Mouse (Mus musculus) ovary, postnatal 36 days (tissue): ENCODE measurements at regions not wholly inside any gene's neighbourhood (a gene's known extent, or its start where the extent isn't known, plus 50 kb on each side); places are given as distances from the start of the nearest gene placed in this dataset.
A peak's percentile ranks its signal among the peaks of the same experiment; 100 is the strongest.

Source experiments
- DNase-seq: peaks from one replicate; pipeline ENCODE4 v3.0.0; 2022; ENCODE audit warnings: low spot score, mixed read lengths

- DNase-seq: no peak
Observed at GRCm38 (mm10) chr2:75457423-75457822, 201.6 kb upstream of the Hnrnpa3 start.

GRCm38 (mm10) chr2:75458898-75459297 is 200.2 kb upstream of the Hnrnpa3 start:
- DNase-seq: no peak

- DNase-seq: no peak
Observed at GRCm38 (mm10) chr2:75460419-75460818, 198.6 kb upstream of the Hnrnpa3 start.

GRCm38 (mm10) chr2:75461019-75461418 is 198.0 kb upstream of the Hnrnpa3 start:
- DNase-seq: no peak

GRCm38 (mm10) chr2:75461421-75461991 is 197.6 kb upstream of the Hnrnpa3 start:
- DNase-seq: no peak

GRCm38 (mm10) chr2:75462030-75462671 is 196.9 kb upstream of the Hnrnpa3 start:
- DNase-seq: no peak

- DNase-seq: no peak
Observed at GRCm38 (mm10) chr2:75463091-75463490, 196.0 kb upstream of the Hnrnpa3 start.

GRCm38 (mm10) chr2:75464429-75464828 is 194.6 kb upstream of the Hnrnpa3 start:
- no peak for DNase-seq

- DNase-seq: no peak
Observed at GRCm38 (mm10) chr2:75468851-75469250, 190.2 kb upstream of the Hnrnpa3 start.

- DNase-seq: peak; percentile 23
Observed at GRCm38 (mm10) chr2:75469958-75470687, 188.9 kb upstream of the Hnrnpa3 start.

- DNase-seq: no peak
Observed at GRCm38 (mm10) chr2:75470688-75471054, 188.4 kb upstream of the Hnrnpa3 start.

- DNase-seq: no peak
Observed at GRCm38 (mm10) chr2:75472489-75472888, 186.6 kb upstream of the Hnrnpa3 start.

GRCm38 (mm10) chr2:75474509-75474908 is 184.6 kb upstream of the Hnrnpa3 start:
- no peak for DNase-seq

GRCm38 (mm10) chr2:75476350-75476749 is 182.7 kb upstream of the Hnrnpa3 start:
- DNase-seq: no peak

GRCm38 (mm10) chr2:75477076-75477475 is 182.0 kb upstream of the Hnrnpa3 start:
- DNase-seq: no peak

- DNase-seq: no peak
Observed at GRCm38 (mm10) chr2:75479546-75479945, 179.5 kb upstream of the Hnrnpa3 start.

- DNase-seq: no peak
Observed at GRCm38 (mm10) chr2:75481863-75482262, 177.2 kb upstream of the Hnrnpa3 start.

- DNase-seq: no peak
Observed at GRCm38 (mm10) chr2:75482484-75482883, 176.6 kb upstream of the Hnrnpa3 start.

- DNase-seq: no peak
Observed at GRCm38 (mm10) chr2:75484951-75485350, 174.1 kb upstream of the Hnrnpa3 start.

GRCm38 (mm10) chr2:75491150-75491549 is 167.9 kb upstream of the Hnrnpa3 start:
- DNase-seq: no peak

GRCm38 (mm10) chr2:75491789-75492500 is 167.1 kb upstream of the Hnrnpa3 start:
- peak; percentile 19 for DNase-seq

- DNase-seq: no peak
Observed at GRCm38 (mm10) chr2:75492501-75492898, 166.6 kb upstream of the Hnrnpa3 start.
